Mouse (Mus musculus): Measurements from ENCODE around the gene Chrng. TPM values are rescaled to one million over a fixed set of nuclear protein-coding genes. Genes with fewer than 3 reads are reported as not detected.

Gene Chrng
- total and polyA plus RNA-seq, 3 experiments, result 0.04 TPM; not detected in 2

DNA sequence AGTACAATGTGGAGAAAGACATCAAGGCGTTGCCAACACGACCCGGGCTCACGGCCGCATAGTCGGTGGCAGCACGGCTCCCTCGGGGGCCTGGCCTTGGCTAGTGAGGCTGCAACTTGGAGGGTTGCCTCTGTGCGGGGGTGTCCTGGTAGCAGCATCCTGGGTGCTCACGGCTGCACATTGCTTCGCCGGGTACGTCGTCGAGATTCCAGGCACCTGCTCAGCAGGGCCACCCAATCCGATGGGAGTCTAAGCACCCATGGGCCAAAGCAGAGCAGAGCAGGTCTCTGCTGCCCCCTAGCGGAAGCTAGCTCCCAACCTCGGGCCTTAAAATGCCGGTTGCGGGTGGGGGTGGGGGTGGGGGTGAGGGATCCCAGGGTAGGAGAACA is 19.7 kb upstream of the Chrng start:
- H3K27ac ChIP-seq (ENCODE audit: insufficient read depth, low read depth), result no peak overlapping the region
- dilution Hi-C loops (cut with MboI; ENCODE audit: extremely low pct_ligation_motif_present, extremely low pct_unique_long_range_greater_than_20kb, low sequenced_read_pairs) (no loop called here), in situ Hi-C loops (cut with MboI; ENCODE audit: low pct_ligation_motif_present, low pct_unique_long_range_greater_than_20kb, low sequenced_read_pairs) (loop anchor here (5.0 to 10.0 kb wide), 2 partner anchors 82 to 520 kb away; partner anchors contain the start of gene Alpi)
- H3K27me3 ChIP-seq (replicated peaks), result peaks cover 60% of the 10 kb centered on the region
- DNase-seq (ENCODE audit: extremely low read depth), result peak; percentile 71
- H3K79me2 ChIP-seq (replicated peaks; ENCODE audit: control insufficient read depth, extremely low read depth, insufficient read depth, poor library complexity, severe bottlenecking), result no peaks in the 10 kb centered on the region
- H3K9me3 ChIP-seq (replicated peaks; ENCODE audit: low read length), result no peaks in the 10 kb centered on the region
- no peaks in the 10 kb centered on the region for H3K36me3 ChIP-seq (replicated peaks in 1 of 2; ENCODE audit: control insufficient read depth in 1 of 2, insufficient read depth in 1 of 2, low read length in 1 of 2)
- H3K4me2 ChIP-seq (ENCODE audit: insufficient read depth, low read depth, poor library complexity, severe bottlenecking), result 0 out of 2 replicates have a peak overlapping the region, but pooled peaks have one; percentile 0
- no peak for TF ChIP-seq SIN3A (IDR thresholded peaks at IDR 0.05; ENCODE audit: low read length)
- no peak for TF ChIP-seq TBP (conservative IDR thresholded peaks at IDR 0.05; ENCODE audit: low read depth, low read length)
- no peak for TF ChIP-seq MAZ (IDR thresholded peaks at IDR 0.05; ENCODE audit: low read depth, low read length)
- TF ChIP-seq SMC3 (IDR thresholded peaks at IDR 0.05; ENCODE audit: low read depth, low read length), result peak; percentile 39; the same call in 1 of the 2 replicates
- TF ChIP-seq MXI1 (IDR thresholded peaks at IDR 0.05; ENCODE audit: low read depth, low read length), result no peak
- TF ChIP-seq MEF2A (IDR thresholded peaks at IDR 0.05; ENCODE audit: borderline replicate concordance, low read depth, low read length), result no peak
- TF ChIP-seq CTCF (conservative IDR thresholded peaks at IDR 0.05 in 1 of 2, IDR thresholded peaks at IDR 0.05 in 1 of 2; ENCODE audit: low read depth in 2 of 2, low read length in 2 of 2), result peak; percentile 16 to 77; a peak in 2 of 4 replicates
- no peak for TF ChIP-seq RCOR1 (conservative IDR thresholded peaks at IDR 0.05; ENCODE audit: low read depth, low read length)
- TF ChIP-seq RAD21 (IDR thresholded peaks at IDR 0.05; ENCODE audit: low read depth, low read length), result peak; percentile 57
- TF ChIP-seq ZNF384 (IDR thresholded peaks at IDR 0.05; ENCODE audit: low read depth, low read length), result no peak
- TF ChIP-seq UBTF (IDR thresholded peaks at IDR 0.05; ENCODE audit: low read depth, low read length), result no peak
- no peak for TF ChIP-seq GABPA (IDR thresholded peaks at IDR 0.05; ENCODE audit: insufficient replicate concordance, low read depth, low read length)
- peaks cover 0 to 15% of the 10 kb centered on the region in 2 experiments; a peak in 3 of 4 replicates for H3K4me1 ChIP-seq (ENCODE audit: control insufficient read depth in 1 of 2, insufficient read depth in 2 of 2)
- no peak overlapping the region for H3K9ac ChIP-seq (ENCODE audit: insufficient read depth, low read depth)
- H3K4me3 ChIP-seq (replicated peaks in 1 of 3; ENCODE audit: low read depth in 2 of 3, low read length in 2 of 3, poor library complexity in 1 of 3), result no peak overlapping the region

DNA sequence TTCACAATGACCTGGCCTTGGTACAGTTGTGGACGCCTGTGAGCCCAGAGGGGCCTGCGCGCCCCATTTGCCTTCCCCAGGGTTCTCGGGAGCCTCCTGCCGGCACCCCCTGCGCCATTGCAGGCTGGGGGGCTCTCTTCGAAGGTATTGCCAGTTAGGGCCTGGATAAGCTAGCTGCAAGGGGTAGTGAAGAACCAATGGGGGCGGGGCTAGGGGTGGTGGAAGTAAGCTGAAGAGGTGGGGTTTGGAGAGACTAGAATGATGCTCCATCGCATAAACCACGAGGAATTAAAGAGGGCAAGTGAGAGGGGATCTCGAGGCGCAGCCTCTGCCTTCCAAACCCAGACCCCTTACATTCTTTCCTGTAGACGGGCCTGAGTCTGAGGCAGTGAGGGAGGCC is 18.9 kb upstream of the Chrng start:
- Histone ChIP-seq H3K9me3 (replicated peaks; ENCODE audit: low read length) (no peaks in the 10 kb centered on the region), H3K27ac (ENCODE audit: insufficient read depth, low read depth) (no peak overlapping the region), H3K27me3 (replicated peaks) (peaks cover 60% of the 10 kb centered on the region), H3K79me2 (replicated peaks; ENCODE audit: control insufficient read depth, extremely low read depth, insufficient read depth, poor library complexity, severe bottlenecking) (no peaks in the 10 kb centered on the region), H3K4me3 (replicated peaks in 1 of 3; ENCODE audit: low read depth in 2 of 3, low read length in 2 of 3, poor library complexity in 1 of 3) (no peak overlapping the region), H3K4me1 (ENCODE audit: control insufficient read depth in 1 of 2, insufficient read depth in 2 of 2) (peaks cover 1 to 14% of the 10 kb centered on the region in 2 experiments), H3K9ac (ENCODE audit: insufficient read depth, low read depth) (no peak overlapping the region), H3K4me2 (ENCODE audit: insufficient read depth, low read depth, poor library complexity, severe bottlenecking) (no peak overlapping the region), H3K36me3 (replicated peaks in 1 of 2; ENCODE audit: control insufficient read depth in 1 of 2, insufficient read depth in 1 of 2, low read length in 1 of 2) (no peaks in the 10 kb centered on the region)
- DNase-seq (ENCODE audit: extremely low read depth), result no peak
- in situ Hi-C loops (cut with MboI; ENCODE audit: low pct_ligation_motif_present, low pct_unique_long_range_greater_than_20kb, low sequenced_read_pairs) (loop anchor here (5.0 to 10.0 kb wide), 2 partner anchors 83 to 521 kb away; partner anchors contain the start of gene Alpi), dilution Hi-C loops (cut with MboI; ENCODE audit: extremely low pct_ligation_motif_present, extremely low pct_unique_long_range_greater_than_20kb, low sequenced_read_pairs) (no loop called here)
- TF ChIP-seq ZKSCAN1 (IDR thresholded peaks at IDR 0.05; ENCODE audit: borderline replicate concordance, low read depth, low read length) (no peak), NELFE (IDR thresholded peaks at IDR 0.05; ENCODE audit: low read depth, low read length) (no peak), ZC3H11A (IDR thresholded peaks at IDR 0.05; ENCODE audit: low read depth, low read length) (no peak)
